Mouse (Mus musculus): Measurements from ENCODE around the gene Krt31. TPM values are rescaled to one million over a fixed set of nuclear protein-coding genes. Genes with fewer than 3 reads are reported as not detected.

Krt31 gene
- not detected in 2 replicates for polyA plus RNA-seq (2012; rRNA removed)
- polyA plus RNA-seq (2014; fragmentation: Nextera tagmentation; extraction: Ambion mirVana), result not detected in 2 replicates

DNA sequence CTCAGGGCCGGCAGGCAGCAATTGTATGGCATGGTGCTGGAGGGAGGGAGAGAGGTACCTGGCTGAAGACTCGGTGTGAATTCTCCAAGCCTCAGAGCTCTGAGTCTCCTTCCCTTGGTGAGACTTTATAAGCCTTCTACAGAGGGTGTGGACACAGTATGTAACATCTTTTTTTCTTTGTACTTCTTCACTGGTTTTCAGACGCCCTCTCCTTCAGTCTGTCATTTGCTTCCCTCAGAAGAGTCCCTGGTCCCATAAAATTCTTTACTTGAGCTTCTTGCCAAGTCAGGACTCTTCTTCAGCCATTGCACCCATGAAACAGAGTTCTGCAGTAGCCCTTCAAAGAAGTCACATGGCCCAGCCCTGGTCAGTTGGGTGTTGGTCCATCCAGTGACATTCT is at the start of gene Krt31:
Gene Krt31 (minus strand): TSS at position 101 of the 400 bp plus-strand sequence.
- H3K9me3 ChIP-seq (ENCODE audit: control insufficient read depth, low read length), result no peaks in the 10 kb centered on the region
- no peak for DNase-seq (ENCODE audit: low read depth in 3 of 3, low spot score in 3 of 3)
- H3K4me1 ChIP-seq (replicated peaks; ENCODE audit: control insufficient read depth in 2 of 2, insufficient read depth in 2 of 2, low read length in 1 of 2), result no peaks in the 10 kb centered on the region
- H3K27me3 ChIP-seq (ENCODE audit: control insufficient read depth, insufficient read depth, low read length), result no peaks in the 10 kb centered on the region
- H3K36me3 ChIP-seq (replicated peaks; ENCODE audit: control insufficient read depth, insufficient read depth, low read depth), result no peaks in the 10 kb centered on the region
- H3K4me2 ChIP-seq (ENCODE audit: low read depth), result no peak within 1 kb of the TSS
- H3K27ac ChIP-seq, result no peak within 1 kb of the TSS
- H3K4me3 ChIP-seq (ENCODE audit: insufficient read depth in 1 of 2, low read depth in 2 of 2, low read length in 2 of 2), result no peak within 1 kb of the TSS
- WGBS (ENCODE audit: insufficient replicate concordance), result 61% methylated on average over 3 of the region's 3 CpGs
- H3K9ac ChIP-seq (replicated peaks), result no peak within 1 kb of the TSS
- TF ChIP-seq EP300 (IDR thresholded peaks at IDR 0.05; ENCODE audit: low read depth) (no peak), CTCF (IDR thresholded peaks at IDR 0.05; ENCODE audit: low read depth) (no peak)
- no peak for ATAC-seq (ENCODE audit: insufficient read depth)

GRCm38 (mm10) chr11:100097819-100098218 is 47.5 kb upstream of the Krt31 start:
- Histone ChIP-seq H3K36me3 (replicated peaks; ENCODE audit: control insufficient read depth, insufficient read depth, low read depth) (no peaks in the 10 kb centered on the region), H3K4me1 (replicated peaks; ENCODE audit: control insufficient read depth in 2 of 2, insufficient read depth in 2 of 2, low read length in 1 of 2) (no peaks in the 10 kb centered on the region), H3K4me3 (ENCODE audit: insufficient read depth in 1 of 2, low read depth in 2 of 2, low read length in 2 of 2) (no peak overlapping the region), H3K9ac (replicated peaks) (no peak overlapping the region), H3K4me2 (ENCODE audit: low read depth) (no peak overlapping the region), H3K27me3 (ENCODE audit: control insufficient read depth, insufficient read depth, low read length) (no peaks in the 10 kb centered on the region), H3K9me3 (ENCODE audit: control insufficient read depth, low read length) (no peaks in the 10 kb centered on the region), H3K27ac (no peak overlapping the region)
- WGBS (ENCODE audit: insufficient replicate concordance), result 61% methylated on average over 9 of the region's 9 CpGs
- TF ChIP-seq CTCF (IDR thresholded peaks at IDR 0.05; ENCODE audit: low read depth) (no peak), EP300 (IDR thresholded peaks at IDR 0.05; ENCODE audit: low read depth) (no peak)
- DNase-seq (ENCODE audit: low read depth in 3 of 3, low spot score in 3 of 3) (no peak), ATAC-seq (ENCODE audit: insufficient read depth) (no peak)

DNA sequence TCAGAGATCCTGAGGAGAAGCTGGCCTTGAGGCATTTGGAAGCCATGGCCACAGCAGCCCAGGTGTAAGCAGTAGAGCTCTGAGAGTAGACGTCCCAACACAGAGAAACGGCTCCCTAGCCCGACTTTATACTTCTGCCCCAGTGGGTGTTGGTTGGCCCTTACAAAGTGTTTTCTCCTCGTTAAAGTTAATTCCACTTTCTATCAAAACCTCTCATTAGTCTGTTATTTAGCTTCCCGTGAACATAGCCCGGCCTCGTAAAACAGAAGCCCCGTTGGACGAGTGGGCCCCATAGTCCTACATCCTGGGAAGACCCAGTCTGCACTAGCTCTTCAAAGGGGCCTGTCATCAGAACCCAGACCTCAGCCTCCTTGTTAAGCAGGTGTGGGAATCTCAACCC is 45.8 kb upstream of the Krt31 start, which contains the start of gene Krt35:
Gene Krt35 (minus strand): TSS at position 101 of the 400 bp plus-strand sequence.
- no peak within 1 kb of the TSS for H3K9ac ChIP-seq (replicated peaks)
- DNase-seq (ENCODE audit: low read depth in 3 of 3, low spot score in 3 of 3) (no peak), ATAC-seq (ENCODE audit: insufficient read depth) (no peak)
- 70% methylated on average over 9 of the region's 9 CpGs for WGBS (ENCODE audit: insufficient replicate concordance)
- no peak within 1 kb of the TSS for H3K4me3 ChIP-seq (ENCODE audit: insufficient read depth in 1 of 2, low read depth in 2 of 2, low read length in 2 of 2)
- H3K27me3 ChIP-seq (ENCODE audit: control insufficient read depth, insufficient read depth, low read length), result no peaks in the 10 kb centered on the region
- H3K9me3 ChIP-seq (ENCODE audit: control insufficient read depth, low read length), result no peaks in the 10 kb centered on the region
- no peaks in the 10 kb centered on the region for H3K4me1 ChIP-seq (replicated peaks; ENCODE audit: control insufficient read depth in 2 of 2, insufficient read depth in 2 of 2, low read length in 1 of 2)
- H3K4me2 ChIP-seq (ENCODE audit: low read depth), result no peak within 1 kb of the TSS
- no peak within 1 kb of the TSS for H3K27ac ChIP-seq
- H3K36me3 ChIP-seq (replicated peaks; ENCODE audit: control insufficient read depth, insufficient read depth, low read depth), result no peaks in the 10 kb centered on the region
- TF ChIP-seq CTCF (IDR thresholded peaks at IDR 0.05; ENCODE audit: low read depth), result no peak
- TF ChIP-seq EP300 (IDR thresholded peaks at IDR 0.05; ENCODE audit: low read depth), result no peak

DNA sequence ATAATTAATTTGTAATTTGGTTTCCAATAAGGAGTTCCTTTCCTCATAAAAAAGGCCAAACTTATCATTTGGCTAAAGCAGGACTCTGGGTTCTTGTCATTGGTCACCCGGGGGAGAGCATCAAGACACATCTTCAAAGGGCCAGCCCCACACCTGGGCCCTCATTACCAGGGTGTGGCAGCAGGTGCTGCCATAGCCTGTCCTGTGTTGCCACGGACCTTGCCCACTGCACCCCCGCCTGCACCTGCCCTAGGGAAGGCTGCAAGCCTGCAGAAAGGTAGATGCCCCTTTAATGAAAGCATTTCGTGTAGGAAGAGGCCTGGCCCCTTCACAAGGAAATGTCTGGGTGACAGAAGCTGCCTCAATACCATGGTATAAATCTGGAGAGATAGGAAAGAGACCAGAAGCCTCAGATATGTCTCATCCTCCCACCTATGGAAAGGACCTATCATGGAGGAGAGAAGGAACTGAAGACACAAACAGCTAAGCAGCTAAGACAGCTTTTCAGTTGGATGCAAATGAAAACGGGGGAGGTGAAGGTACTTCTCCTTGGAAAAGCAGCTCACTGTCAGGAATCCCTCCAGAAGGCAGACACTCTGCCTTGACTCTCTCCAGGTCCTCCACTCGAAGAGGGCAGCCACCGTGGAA is 38.2 kb upstream of the Krt31 start:
- Histone ChIP-seq H3K27ac (no peak overlapping the region), H3K9me3 (ENCODE audit: control insufficient read depth, low read length) (no peaks in the 10 kb centered on the region), H3K9ac (replicated peaks) (no peak overlapping the region), H3K4me3 (ENCODE audit: insufficient read depth in 1 of 2, low read depth in 2 of 2, low read length in 2 of 2) (no peak overlapping the region), H3K4me1 (replicated peaks; ENCODE audit: control insufficient read depth in 2 of 2, insufficient read depth in 2 of 2, low read length in 1 of 2) (no peaks in the 10 kb centered on the region), H3K27me3 (ENCODE audit: control insufficient read depth, insufficient read depth, low read length) (no peaks in the 10 kb centered on the region), H3K4me2 (ENCODE audit: low read depth) (no peak overlapping the region), H3K36me3 (replicated peaks; ENCODE audit: control insufficient read depth, insufficient read depth, low read depth) (no peaks in the 10 kb centered on the region)
- 38% methylated on average over 7 of the region's 7 CpGs for WGBS (ENCODE audit: insufficient replicate concordance)
- ATAC-seq (ENCODE audit: insufficient read depth), result no peak
- DNase-seq (ENCODE audit: low read depth in 3 of 3, low spot score in 3 of 3), result no peak
- TF ChIP-seq EP300 (IDR thresholded peaks at IDR 0.05; ENCODE audit: low read depth) (no peak), CTCF (IDR thresholded peaks at IDR 0.05; ENCODE audit: low read depth) (no peak)

GRCm38 (mm10) chr11:100087861-100088260 is 37.5 kb upstream of the Krt31 start, which contains the start of gene Krt32:
Gene Krt32 (minus strand): TSS chr11:100088226.
- Histone ChIP-seq H3K9me3 (ENCODE audit: control insufficient read depth, low read length) (no peaks in the 10 kb centered on the region), H3K4me1 (replicated peaks; ENCODE audit: control insufficient read depth in 2 of 2, insufficient read depth in 2 of 2, low read length in 1 of 2) (no peaks in the 10 kb centered on the region), H3K4me2 (ENCODE audit: low read depth) (no peak within 1 kb of the TSS), H3K27ac (no peak within 1 kb of the TSS), H3K27me3 (ENCODE audit: control insufficient read depth, insufficient read depth, low read length) (no peaks in the 10 kb centered on the region), H3K36me3 (replicated peaks; ENCODE audit: control insufficient read depth, insufficient read depth, low read depth) (no peaks in the 10 kb centered on the region), H3K4me3 (ENCODE audit: insufficient read depth in 1 of 2, low read depth in 2 of 2, low read length in 2 of 2) (no peak within 1 kb of the TSS), H3K9ac (replicated peaks) (no peak within 1 kb of the TSS)
- no peak for DNase-seq (ENCODE audit: low read depth in 3 of 3, low spot score in 3 of 3)
- TF ChIP-seq EP300 (IDR thresholded peaks at IDR 0.05; ENCODE audit: low read depth) (no peak), CTCF (IDR thresholded peaks at IDR 0.05; ENCODE audit: low read depth) (no peak)
- whole genome bisulfite sequencing (ENCODE audit: insufficient replicate concordance), result 73% methylated on average over 10 of the region's 10 CpGs
- no peak for ATAC-seq (ENCODE audit: insufficient read depth)
